Mouse (Mus musculus): ENCODE results near the gene Lamb3.

DNA sequence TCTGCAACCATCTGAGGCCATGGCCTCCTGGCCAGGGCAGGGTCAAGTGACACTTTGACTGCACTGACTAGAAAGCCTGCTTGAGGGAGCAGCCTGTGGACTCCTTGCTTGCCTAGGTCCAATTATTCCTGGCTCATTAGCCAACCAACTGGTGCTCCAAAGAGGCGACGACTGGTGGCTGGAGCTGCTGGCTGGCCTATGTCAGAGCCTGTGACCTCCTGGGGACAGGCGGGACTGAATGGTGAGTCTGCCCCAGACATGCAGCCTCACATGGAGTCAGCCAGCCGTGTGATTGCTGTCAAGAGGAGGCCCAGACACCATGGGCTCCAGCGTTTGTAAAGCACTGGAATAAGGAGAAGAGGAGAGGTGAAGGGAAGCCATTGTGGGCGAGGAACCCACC is 153.7 kb downstream of the Lamb3 start:
- TF ChIP-seq CTCF (IDR thresholded peaks at IDR 0.05; ENCODE audit: insufficient read depth, low read depth, low read length): no peak
- no peak for TF ChIP-seq POLR2A (IDR thresholded peaks at IDR 0.05; ENCODE audit: insufficient read depth, low read depth, low read length)

All from olfactory bulb, adult 2 months (tissue).